Mouse (Mus musculus): ENCODE measurements around the gene LTO1. TPM values are rescaled to one million over a fixed set of nuclear protein-coding genes. Genes with fewer than 3 reads are reported as not detected.

The LTO1 gene
- polyA plus RNA-seq (2015; fragmentation: Nextera tagmentation; extraction: Ambion mirVana): 19.3 and 24.9 TPM in 2 replicates

GRCm38 (mm10) chr7:144914948-144915750 is at the start of gene LTO1:
Gene LTO1 (plus strand): TSS chr7:144915100.

GRCm38 (mm10) chr7:144896294-144897218 is 18.3 kb upstream of the LTO1 start, which contains the start of gene Fgf15:
Gene Fgf15 (plus strand): TSS chr7:144896531.

GRCm38 (mm10) chr7:144939344-144940002 is 24.6 kb downstream of the LTO1 start, which contains the start of gene Ccnd1:
Gene Ccnd1 (minus strand): TSS chr7:144939925.

Other genes with a start within 250 kb of the LTO1 start
- gene Ano1, start 163.1 kb upstream of the LTO1 start, polyA plus RNA-seq (2015; fragmentation: Nextera tagmentation; extraction: Ambion mirVana): 4.9 and 5.2 TPM in 2 replicates
- gene Fgf3, start 77.0 kb upstream of the LTO1 start, polyA plus RNA-seq (2015; fragmentation: Nextera tagmentation; extraction: Ambion mirVana): 0.59 and 0.98 TPM in 2 replicates
- not detected in 2 replicates for gene Fgf4, start 67.7 kb upstream of the LTO1 start, polyA plus RNA-seq (2015; fragmentation: Nextera tagmentation; extraction: Ambion mirVana)
- gene Fgf15, start 18.6 kb upstream of the LTO1 start, polyA plus RNA-seq (2015; fragmentation: Nextera tagmentation; extraction: Ambion mirVana): 2.2 and 3.1 TPM in 2 replicates
- gene Ccnd1, start 24.8 kb downstream of the LTO1 start, polyA plus RNA-seq (2015; fragmentation: Nextera tagmentation; extraction: Ambion mirVana): 30.1 and 36.2 TPM in 2 replicates

Measured in neural tube, postnatal 0 days (tissue).